ENCODE assay signal across 8 mouse cellular contexts in the genomic region with DNA sequence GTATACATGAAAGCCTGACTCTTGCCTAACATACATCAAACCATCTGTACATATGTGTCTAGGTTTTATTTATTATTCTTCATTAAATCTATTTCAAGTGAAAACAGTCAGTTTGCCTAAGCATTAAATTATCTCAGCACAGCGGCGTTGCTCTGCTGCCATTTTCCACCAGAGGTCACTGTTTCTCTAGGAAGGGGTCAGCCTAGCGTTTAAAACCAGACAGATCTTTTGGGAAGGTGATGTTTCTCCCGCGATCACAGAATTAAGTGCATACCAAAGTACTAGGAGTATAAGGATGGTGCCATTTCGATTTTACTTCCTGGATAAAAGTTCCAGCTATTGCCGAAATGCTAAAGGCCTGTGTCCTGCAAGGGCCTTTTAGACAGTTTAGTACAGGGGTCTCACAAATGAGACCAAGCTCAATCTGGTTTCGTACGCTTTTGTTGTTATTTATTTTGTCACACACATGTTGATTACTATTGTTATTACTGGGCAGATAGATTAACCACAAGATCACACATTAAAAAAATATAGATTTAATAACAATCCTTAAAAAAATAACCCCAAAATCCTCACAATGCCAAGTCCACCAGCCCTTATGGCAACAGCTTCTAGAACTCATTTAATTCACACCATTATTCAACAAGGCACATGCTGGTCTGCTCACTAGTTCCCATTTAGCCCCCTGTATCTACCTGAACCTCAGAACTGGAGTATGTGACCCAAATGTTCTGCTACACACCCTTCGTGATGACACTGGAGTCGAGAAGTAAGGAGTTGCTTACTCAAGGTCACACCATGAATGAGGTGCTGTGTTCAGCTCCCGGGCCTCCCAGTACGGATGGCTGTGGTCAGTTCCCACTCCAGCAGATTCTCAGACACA. TPM values are rescaled to one million over a fixed set of nuclear protein-coding genes. Genes with fewer than 3 reads are reported as not detected.
DNase-seq lines count a peak whose midpoint lies in the region; ATAC-seq and TF ChIP-seq lines count a peak whose summit lies in the region.

No protein-coding gene starts in this region.

- no peak overlapping the region for H3K27ac ChIP-seq in heart, embryonic 11.5 days (ENCODE audit: low read depth, low read length)
- no peak overlapping the region for H3K27ac ChIP-seq in kidney, adult 2 months (ENCODE audit: insufficient read depth, low read depth, low read length)
- H3K27ac ChIP-seq in limb, embryonic 10.5 days: no peak overlapping the region
- H3K27ac ChIP-seq in midbrain, postnatal 0 days (ENCODE audit: low read depth, low read length): no peak overlapping the region
- no peak overlapping the region for H3K27ac ChIP-seq in spleen, adult 2 months (ENCODE audit: insufficient read depth, low read length)

- no peaks in the 10 kb centered on the region for H3K4me1 ChIP-seq in heart, embryonic 11.5 days (ENCODE audit: control insufficient read depth, insufficient read depth, low read length)
- no peaks in the 10 kb centered on the region for H3K4me1 ChIP-seq in kidney, adult 2 months (ENCODE audit: control insufficient read depth, insufficient read depth, low read length)
- no peaks in the 10 kb centered on the region for H3K4me1 ChIP-seq in limb, embryonic 10.5 days
- no peaks in the 10 kb centered on the region for H3K4me1 ChIP-seq in midbrain, postnatal 0 days (ENCODE audit: insufficient read depth, low read length)
- no peaks in the 10 kb centered on the region for H3K4me1 ChIP-seq in spleen, adult 2 months (ENCODE audit: control insufficient read depth, insufficient read depth, insufficient read length)

- intact Hi-C loops in gastrocnemius, postnatal 14 days (cut with DNase I; ENCODE audit: low total_unique reads): loop anchor here (2.0 to 5.0 kb wide), 2 partner anchors 862 to 919 kb away; no protein-coding TSS in a partner anchor

- H3K9ac ChIP-seq in heart, embryonic 11.5 days (ENCODE audit: low read depth, low read length): no peak overlapping the region
- H3K9ac ChIP-seq in midbrain, postnatal 0 days (replicated peaks; ENCODE audit: low read length, poor library complexity, severe bottlenecking): no peak overlapping the region

- no peak for TF ChIP-seq POLR2A in kidney, adult 2 months (IDR thresholded peaks at IDR 0.05; ENCODE audit: low read depth, low read length)
- TF ChIP-seq POLR2A in spleen, adult 2 months (IDR thresholded peaks at IDR 0.05; ENCODE audit: low read depth, low read length): no peak

- H3K27me3 ChIP-seq in heart, embryonic 11.5 days (ENCODE audit: control insufficient read depth, insufficient read depth, low read length): no peaks in the 10 kb centered on the region
- H3K27me3 ChIP-seq in kidney, adult 2 months (replicated peaks; ENCODE audit: control insufficient read depth, insufficient read depth, low read length): no peaks in the 10 kb centered on the region
- H3K27me3 ChIP-seq in limb, embryonic 10.5 days (ENCODE audit: low read depth, poor library complexity, severe bottlenecking): no peaks in the 10 kb centered on the region
- no peaks in the 10 kb centered on the region for H3K27me3 ChIP-seq in midbrain, postnatal 0 days (ENCODE audit: insufficient read depth, low read length)
- H3K27me3 ChIP-seq in spleen, adult 2 months (ENCODE audit: control insufficient read depth, insufficient read depth, low read length): no peaks in the 10 kb centered on the region

- H3K4me3 ChIP-seq in heart, embryonic 11.5 days (ENCODE audit: low read depth, low read length): no peak overlapping the region
- no peak overlapping the region for H3K4me3 ChIP-seq in kidney, adult 2 months (ENCODE audit: insufficient read depth, low read depth, low read length)
- H3K4me3 ChIP-seq in limb, embryonic 10.5 days: no peak overlapping the region
- H3K4me3 ChIP-seq in midbrain, postnatal 0 days (ENCODE audit: low read depth, low read length): no peak overlapping the region
- H3K4me3 ChIP-seq in spleen, adult 2 months (ENCODE audit: extremely low read depth, insufficient read depth, insufficient read length): no peak overlapping the region

- peak; percentile 95 for TF ChIP-seq CTCF in kidney, adult 2 months (conservative IDR thresholded peaks at IDR 0.05; ENCODE audit: insufficient read depth, insufficient read length, low read depth, low read length)
- TF ChIP-seq CTCF in midbrain, postnatal 0 days (IDR thresholded peaks at IDR 0.05): peak; percentile 100
- TF ChIP-seq CTCF in spleen, adult 2 months (IDR thresholded peaks at IDR 0.05; ENCODE audit: extremely low read depth, insufficient read depth, insufficient read length, insufficient replicate concordance): peak; percentile 78; the same call in 1 of the 2 replicates

- DNase-seq in heart, adult 18-20 months: peak; percentile 54 to 90
- peak; percentile 65 for DNase-seq in gastrocnemius, postnatal 14 days
- DNase-seq in kidney, adult 2 months: peak; percentile 70
- DNase-seq in limb, embryonic 10.5 days (ENCODE audit: low spot score): peak; percentile 81
- DNase-seq in midbrain, postnatal 0 days (ENCODE audit: low spot score): peak; percentile 81
- DNase-seq in spleen, adult 2 months (ENCODE audit: low read depth in 1 of 2, low spot score in 2 of 2): peak; percentile 17 to 59

- no peaks in the 10 kb centered on the region for H3K36me3 ChIP-seq in heart, embryonic 11.5 days (ENCODE audit: control insufficient read depth, insufficient read depth, low read length)
- H3K36me3 ChIP-seq in kidney, adult 2 months (ENCODE audit: control insufficient read depth, insufficient read depth, low read length): no peaks in the 10 kb centered on the region
- H3K36me3 ChIP-seq in limb, embryonic 10.5 days: no peaks in the 10 kb centered on the region
- no peaks in the 10 kb centered on the region for H3K36me3 ChIP-seq in midbrain, postnatal 0 days (ENCODE audit: insufficient read depth, low read length)
- H3K36me3 ChIP-seq in spleen, adult 2 months (ENCODE audit: control insufficient read depth, insufficient read depth, low read length): no peaks in the 10 kb centered on the region

- WGBS in heart, embryonic 11.5 days (ENCODE audit: insufficient replicate concordance): 41% methylated on average over 13 of the region's 13 CpGs
- WGBS in kidney, adult 2 months: 44% methylated on average over 13 of the region's 13 CpGs
- WGBS in limb, embryonic 10.5 days: 48% methylated on average over 13 of the region's 13 CpGs
- 44% methylated on average over 13 of the region's 13 CpGs for WGBS in midbrain, postnatal 0 days
- WGBS in spleen, adult 2 months: 44% methylated on average over 13 of the region's 13 CpGs

- no peaks in the 10 kb centered on the region for H3K9me3 ChIP-seq in heart, embryonic 11.5 days (replicated peaks; ENCODE audit: control insufficient read depth, low read length)
- H3K9me3 ChIP-seq in limb, embryonic 10.5 days (replicated peaks): no peaks in the 10 kb centered on the region
- H3K9me3 ChIP-seq in midbrain, postnatal 0 days (ENCODE audit: low read length): no peaks in the 10 kb centered on the region

- ATAC-seq in heart, embryonic 11.5 days (replicated peaks; ENCODE audit: insufficient number of reproducible peaks, low FRiP score, low TSS enrichment): no peak
- ATAC-seq in common myeloid progenitor, adult 5-6 weeks (replicated peaks; ENCODE audit: low read depth, poor library complexity, severe bottlenecking): peak; percentile 91
- peak; percentile 73 for ATAC-seq in midbrain, postnatal 0 days (ENCODE audit: low FRiP score)

- no peak overlapping the region; the same call in 1 of the 2 replicates for H3K4me2 ChIP-seq in heart, embryonic 11.5 days
- no peak overlapping the region for H3K4me2 ChIP-seq in midbrain, postnatal 0 days (ENCODE audit: low read depth, low read length, poor library complexity, severe bottlenecking)

RNA-seq across cellular contexts. Expression of gene Mysm1, which starts 29.5 kb away (rescaled TPM):
- 1 to 10 TPM; 7.1 to 8.0 TPM for total RNA-seq in heart, adult 18-20 months (2021)
- polyA plus RNA-seq in heart, embryonic 11.5 days (2014; fragmentation: Nextera tagmentation; extraction: Ambion mirVana): 18.9 and 23.9 TPM in 2 replicates
- 50.8 and 53.1 TPM in 2 replicates for total RNA-seq in common myeloid progenitor, adult 5-6 weeks (2017)
- 1 to 10 TPM; 8.5 to 9.0 TPM for total RNA-seq in gastrocnemius, postnatal 14 days (2021)
- polyA plus RNA-seq in kidney, adult 2 months (2012; rRNA removed): 3.4 and 4.4 TPM in 2 replicates
- polyA plus RNA-seq in limb, embryonic 10.5 days (2016; fragmentation: Nextera tagmentation; extraction: Ambion mirVana): 21.9 and 31.5 TPM in 2 replicates
- total RNA-seq in midbrain, postnatal 0 days (2014; rRNA removed): 16.2 and 28.1 TPM in 2 replicates
- 20.4 and 27.6 TPM in 2 replicates for polyA plus RNA-seq in midbrain, postnatal 0 days (2015; fragmentation: Nextera tagmentation; extraction: Ambion mirVana)
- 2.6 and 2.9 TPM in 2 replicates for polyA plus RNA-seq in spleen, adult 2 months (2012; rRNA removed)

RNA-seq across cellular contexts. Expression of gene Jun, which starts 43.6 kb away (rescaled TPM):
- total RNA-seq in heart, adult 18-20 months (2021): 10 to 100 TPM; 56.1 to 67.7 TPM
- 33.6 and 34.5 TPM in 2 replicates for polyA plus RNA-seq in heart, embryonic 11.5 days (2014; fragmentation: Nextera tagmentation; extraction: Ambion mirVana)
- total RNA-seq in common myeloid progenitor, adult 5-6 weeks (2017): 292 and 381 TPM in 2 replicates
- total RNA-seq in gastrocnemius, postnatal 14 days (2021): 10 to 100 TPM; 37.6 to 54.8 TPM
- 16.9 and 18.9 TPM in 2 replicates for polyA plus RNA-seq in kidney, adult 2 months (2012; rRNA removed)
- 24.6 and 45.4 TPM in 2 replicates for polyA plus RNA-seq in limb, embryonic 10.5 days (2016; fragmentation: Nextera tagmentation; extraction: Ambion mirVana)
- total RNA-seq in midbrain, postnatal 0 days (2014; rRNA removed): 60.2 and 62.7 TPM in 2 replicates
- 37.9 and 40.5 TPM in 2 replicates for polyA plus RNA-seq in midbrain, postnatal 0 days (2015; fragmentation: Nextera tagmentation; extraction: Ambion mirVana)
- polyA plus RNA-seq in spleen, adult 2 months (2012; rRNA removed): 16.7 and 19.4 TPM in 2 replicates
